Mouse (Mus musculus) myocyte (in vitro differentiated cells): ENCODE data around the gene Il20ra. TPM values are rescaled to one million over a fixed set of nuclear protein-coding genes. Genes with fewer than 3 reads are reported as not detected.
A peak's percentile ranks its signal among the peaks of the same experiment; 100 is the strongest.

Source experiments
- H3K27me3 ChIP-seq: one replicate; pipeline ENCODE4 v1.6.1; 2011; ENCODE audit not compliant: control insufficient read depth, insufficient read depth, insufficient read length
- H3K36me3 ChIP-seq: one replicate; pipeline ENCODE4 v1.6.1; 2011; ENCODE audit not compliant: control insufficient read depth, insufficient read depth
- H3K4me2 ChIP-seq: one replicate; pipeline ENCODE4 v1.6.1; 2011; ENCODE audit warnings: low read depth, control low read depth
- H3K4me3 ChIP-seq: one replicate; pipeline ENCODE4 v1.5.1; 2011; ENCODE audit warnings: mild to moderate bottlenecking, control low read depth, moderate library complexity
- H3K79me2 ChIP-seq: one replicate; pipeline ENCODE4 v1.6.1; 2011; ENCODE audit not compliant: control insufficient read depth, insufficient read depth
- H3ac ChIP-seq: one replicate; pipeline ENCODE4 v1.6.1; 2011; ENCODE audit not compliant: control insufficient read depth, insufficient read length
- CEBPB ChIP-seq: IDR thresholded peaks from 2 replicates; pipeline ENCODE4 v1.6.1; 2011; ENCODE audit warnings: mild to moderate bottlenecking, moderate library complexity; ENCODE audit not compliant: poor library complexity, insufficient read depth, severe bottlenecking
- E2F4 ChIP-seq: IDR thresholded peaks from one replicate; pipeline ENCODE4 v1.6.1; 2011; ENCODE audit warnings: mild to moderate bottlenecking, control low read depth, moderate library complexity; ENCODE audit not compliant: insufficient read depth
- MAX ChIP-seq: IDR thresholded peaks from one replicate; pipeline ENCODE4 v1.6.1; 2011; ENCODE audit warnings: low read depth, mild to moderate bottlenecking, control low read depth
- MYOD1 ChIP-seq, 3 experiments: IDR thresholded peaks; one replicate each; pipeline ENCODE4 v1.6.1; 2011; ENCODE audit warnings: control low read depth in 2 of 3, low read depth in 2 of 3, mild to moderate bottlenecking in 2 of 3, moderate library complexity in 1 of 3; ENCODE audit not compliant: insufficient read length in 2 of 3, control insufficient read depth in 1 of 3
- MYOG ChIP-seq, 3 experiments: IDR thresholded peaks; one replicate each; pipeline ENCODE4 v1.6.1; 2011; ENCODE audit warnings: control low read depth in 2 of 3, low read depth in 2 of 3, mild to moderate bottlenecking in 2 of 3; ENCODE audit not compliant: insufficient read length in 2 of 3, control insufficient read depth in 1 of 3, insufficient read depth in 1 of 3
- POLR2A ChIP-seq: IDR thresholded peaks from one replicate; pipeline ENCODE4 v1.6.1; 2011; ENCODE audit warnings: low read depth, mild to moderate bottlenecking, control low read depth, moderate library complexity; ENCODE audit not compliant: insufficient read length
- POLR2AphosphoS2 ChIP-seq: IDR thresholded peaks from one replicate; pipeline ENCODE4 v1.6.1; 2011; ENCODE audit warnings: low read depth, control low read depth; ENCODE audit not compliant: insufficient read length
- REST ChIP-seq: IDR thresholded peaks from one replicate; pipeline ENCODE4 v1.6.1; 2011; ENCODE audit warnings: mild to moderate bottlenecking, control low read depth, moderate library complexity; ENCODE audit not compliant: insufficient read depth, insufficient read length
- SRF ChIP-seq: IDR thresholded peaks from one replicate; pipeline ENCODE4 v1.6.1; 2011; ENCODE audit warnings: low read depth; ENCODE audit not compliant: control insufficient read depth, insufficient read length
- TCF12 ChIP-seq: IDR thresholded peaks from one replicate; pipeline ENCODE4 v1.6.1; 2011; ENCODE audit warnings: mild to moderate bottlenecking, control low read depth; ENCODE audit not compliant: poor library complexity, insufficient read depth, severe bottlenecking
- TCF3 ChIP-seq: IDR thresholded peaks from one replicate; pipeline ENCODE4 v1.6.1; 2011; ENCODE audit warnings: low read depth, control low read depth; ENCODE audit not compliant: insufficient read length
- USF1 ChIP-seq: IDR thresholded peaks from one replicate; pipeline ENCODE4 v1.6.1; 2011; ENCODE audit warnings: low read depth, mild to moderate bottlenecking, control low read depth, moderate library complexity
- polyA plus RNA-seq: library from polyadenylated mRNA; unstranded; fragments of >200 nt; fragmentation: generic; extraction: Trizol; gene quantifications from one replicate; pipeline ENCODE4 v1.2.1, GENCODE M21; 2012; ENCODE audit warnings: missing spikeins

Gene Il20ra
- polyA plus RNA-seq = not detected

- TF ChIP-seq POLR2A (no peak), USF1 (no peak), POLR2AphosphoS2 (no peak), TCF3 (no peak), MYOD1 (IDR thresholded peaks at IDR 0.05; ENCODE audit: control insufficient read depth in 1 of 3, insufficient read length in 2 of 3, low read depth in 2 of 3) (no peak), TCF12 (no peak), REST (no peak), MAX (no peak), MYOG (IDR thresholded peaks at IDR 0.05; ENCODE audit: control insufficient read depth in 1 of 3, insufficient read depth in 1 of 3, insufficient read length in 2 of 3, low read depth in 2 of 3) (no peak), CEBPB (no peak), SRF (no peak), E2F4 (no peak)
- peak within 1 kb of the TSS; percentile 30 for H3K4me2 ChIP-seq
- no peak within 1 kb of the TSS for H3ac ChIP-seq
- no peaks in the 10 kb centered on the region for H3K79me2 ChIP-seq
- H3K27me3 ChIP-seq = peaks cover 19% of the 10 kb centered on the region
- no peaks in the 10 kb centered on the region for H3K36me3 ChIP-seq
- no peak within 1 kb of the TSS for H3K4me3 ChIP-seq
Observed at GRCm38 (mm10) chr10:19712421-19712836, at the start of gene Il20ra. Il20ra (plus strand) TSS chr10:19712570.

DNA sequence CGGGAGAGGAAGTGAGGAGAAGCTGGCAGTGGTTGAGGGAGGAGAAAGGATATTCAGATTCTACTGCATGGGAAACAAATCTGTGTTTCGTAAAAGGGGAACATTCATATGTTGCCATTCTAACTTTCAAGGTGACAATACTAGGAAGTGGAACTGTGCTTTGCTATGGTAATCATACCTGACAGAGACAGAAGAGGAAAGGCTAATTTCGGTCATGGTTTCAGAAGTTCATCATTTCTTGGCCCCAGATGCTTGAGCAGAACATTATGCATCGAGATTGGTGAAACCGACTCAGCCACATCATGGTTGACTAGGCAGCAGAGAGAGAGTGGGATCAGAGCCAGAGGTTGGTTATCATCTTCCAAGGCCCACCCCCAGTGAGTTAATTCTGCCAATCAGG is 43.4 kb upstream of the Il20ra start:
- Histone ChIP-seq H3K4me2 (no peak overlapping the region), H3K36me3 (no peaks in the 10 kb centered on the region), H3K79me2 (no peaks in the 10 kb centered on the region), H3ac (no peak overlapping the region), H3K27me3 (no peaks in the 10 kb centered on the region), H3K4me3 (no peak overlapping the region)
- TF ChIP-seq MYOG (IDR thresholded peaks at IDR 0.05; ENCODE audit: control insufficient read depth in 1 of 3, insufficient read depth in 1 of 3, insufficient read length in 2 of 3, low read depth in 2 of 3) = no peak
- TF ChIP-seq CEBPB = no peak
- TF ChIP-seq USF1 = no peak
- no peak for TF ChIP-seq POLR2A
- TF ChIP-seq TCF12 = no peak
- TF ChIP-seq REST = no peak
- no peak for TF ChIP-seq MAX
- TF ChIP-seq SRF = no peak
- TF ChIP-seq MYOD1 (IDR thresholded peaks at IDR 0.05; ENCODE audit: control insufficient read depth in 1 of 3, insufficient read length in 2 of 3, low read depth in 2 of 3) = no peak
- TF ChIP-seq TCF3 = no peak
- TF ChIP-seq POLR2AphosphoS2 = no peak
- no peak for TF ChIP-seq E2F4

DNA sequence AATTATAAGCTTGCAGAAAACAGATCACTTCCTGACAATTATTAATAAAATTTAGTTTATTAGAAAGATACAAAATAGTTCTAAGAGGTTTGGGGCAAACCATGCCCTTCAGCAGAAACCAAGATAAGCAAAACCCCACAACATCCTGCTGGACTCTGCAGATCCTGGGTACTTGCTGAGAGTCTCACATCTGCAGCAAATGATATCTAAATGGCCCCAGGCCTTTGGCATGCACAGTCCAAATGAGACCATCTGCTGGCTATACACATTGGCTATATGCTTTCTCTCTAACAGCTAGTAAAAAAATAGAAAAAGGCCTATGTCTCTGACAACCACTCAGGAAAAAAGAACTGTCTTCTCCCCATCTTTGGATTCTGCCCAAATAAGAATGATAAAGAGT is 40.4 kb upstream of the Il20ra start:
- H3K4me3 ChIP-seq = no peak overlapping the region
- H3K79me2 ChIP-seq = no peaks in the 10 kb centered on the region
- H3K36me3 ChIP-seq = no peaks in the 10 kb centered on the region
- H3ac ChIP-seq = no peak overlapping the region
- H3K4me2 ChIP-seq = no peak overlapping the region
- TF ChIP-seq TCF12 (no peak), CEBPB (no peak), REST (no peak), SRF (no peak), MAX (no peak), POLR2A (no peak), MYOD1 (IDR thresholded peaks at IDR 0.05; ENCODE audit: control insufficient read depth in 1 of 3, insufficient read length in 2 of 3, low read depth in 2 of 3) (no peak), E2F4 (no peak), MYOG (IDR thresholded peaks at IDR 0.05; ENCODE audit: control insufficient read depth in 1 of 3, insufficient read depth in 1 of 3, insufficient read length in 2 of 3, low read depth in 2 of 3) (no peak), USF1 (no peak), TCF3 (no peak), POLR2AphosphoS2 (no peak)
- H3K27me3 ChIP-seq = no peaks in the 10 kb centered on the region

- TF ChIP-seq TCF12 = no peak
- TF ChIP-seq POLR2AphosphoS2 = no peak
- TF ChIP-seq TCF3 = no peak
- TF ChIP-seq USF1 = no peak
- Histone ChIP-seq H3ac (no peak overlapping the region), H3K79me2 (no peaks in the 10 kb centered on the region), H3K36me3 (no peaks in the 10 kb centered on the region), H3K4me3 (no peak overlapping the region), H3K4me2 (no peak overlapping the region), H3K27me3 (no peaks in the 10 kb centered on the region)
Observed at GRCm38 (mm10) chr10:19673146-19673545, 39.2 kb upstream of the Il20ra start.

DNA sequence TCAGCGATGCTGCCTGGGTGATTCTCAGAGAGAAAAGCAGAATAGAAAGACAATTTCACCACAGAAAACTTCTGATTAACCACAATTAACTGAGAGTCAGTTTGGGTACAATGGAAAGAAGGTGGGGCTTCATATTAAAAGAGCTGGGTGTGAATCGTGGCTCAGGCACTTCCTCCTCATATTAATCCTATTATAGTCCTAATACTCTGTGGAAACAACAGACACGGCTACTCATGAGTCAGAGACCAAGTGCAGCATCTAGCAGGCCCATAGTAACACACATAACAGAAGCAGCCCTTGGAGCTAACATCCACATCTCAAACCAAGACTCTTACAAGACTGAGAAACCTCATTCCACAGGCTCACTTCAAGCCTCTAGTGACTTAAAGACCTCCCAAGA is 24.7 kb upstream of the Il20ra start:
- H3K79me2 ChIP-seq = no peaks in the 10 kb centered on the region
- H3K27me3 ChIP-seq = no peaks in the 10 kb centered on the region
- no peaks in the 10 kb centered on the region for H3K36me3 ChIP-seq
- TF ChIP-seq MAX (no peak), CEBPB (no peak), MYOG (IDR thresholded peaks at IDR 0.05; ENCODE audit: control insufficient read depth in 1 of 3, insufficient read depth in 1 of 3, insufficient read length in 2 of 3, low read depth in 2 of 3) (no peak), POLR2A (no peak), E2F4 (no peak), USF1 (no peak), REST (no peak), SRF (no peak)
- no peak overlapping the region for H3K4me3 ChIP-seq
- H3K4me2 ChIP-seq = no peak overlapping the region
- no peak overlapping the region for H3ac ChIP-seq
